Mouse (Mus musculus) kidney, postnatal 0 days (tissue): ENCODE data around the gene 2900026A02Rik. TPM values are rescaled to one million over a fixed set of nuclear protein-coding genes. Genes with fewer than 3 reads are reported as not detected.

Experiments
- ATAC-seq: fragments of 200-750 bp; cut with Nextera tagmentation; replicated peaks from 2 replicates; pipeline ENCODE4 v1.8.0; 2017; ENCODE audit warnings: low read depth, moderate number of reproducible peaks, moderate TSS enrichment, moderate library complexity; ENCODE audit not compliant: low FRiP score
- DNase-seq: peaks from one replicate; pipeline ENCODE4 v3.0.0-alpha.2; 2016; ENCODE audit warnings: low spot score
- H3K27ac ChIP-seq: fragments of 300-500 bp; sonication (generic); 2 replicates; pipeline ENCODE4 v1.5.1; 2014; ENCODE audit warnings: mild to moderate bottlenecking
- H3K27me3 ChIP-seq: fragments of 300-500 bp; sonication (generic); 2 replicates; pipeline ENCODE4 v1.6.1; 2014; ENCODE audit warnings: low read length, mixed read lengths; ENCODE audit not compliant: insufficient read depth
- H3K36me3 ChIP-seq: fragments of 300-500 bp; sonication (generic); 2 replicates; pipeline ENCODE4 v1.6.1; 2014; ENCODE audit warnings: low read length, mixed read lengths; ENCODE audit not compliant: insufficient read depth
- H3K4me1 ChIP-seq: fragments of 300-500 bp; sonication (generic); replicated peaks from 2 replicates; pipeline ENCODE4 v1.6.1; 2014; ENCODE audit warnings: antibody characterized with exemption, low read length, mixed read lengths; ENCODE audit not compliant: insufficient read depth
- H3K4me2 ChIP-seq: fragments of 300-500 bp; sonication (generic); 2 replicates; pipeline ENCODE4 v1.6.1; 2014; ENCODE audit warnings: mild to moderate bottlenecking, low read length, moderate library complexity, mixed read lengths
- H3K4me3 ChIP-seq: fragments of 300-500 bp; sonication (generic); replicated peaks from 2 replicates; pipeline ENCODE4 v1.5.1; 2014; ENCODE audit warnings: low read depth, low read length
- H3K9ac ChIP-seq: fragments of 300-500 bp; sonication (generic); 2 replicates; pipeline ENCODE4 v1.6.1; 2014; ENCODE audit warnings: low read depth, low read length
- H3K9me3 ChIP-seq: fragments of 300-500 bp; sonication (generic); replicated peaks from 2 replicates; pipeline ENCODE4 v1.6.1; 2016; ENCODE audit warnings: low read length, inconsistent platforms, mixed read lengths
- CTCF ChIP-seq: IDR thresholded peaks from 2 replicates; pipeline ENCODE4 v1.5.1; 2016; ENCODE audit warnings: antibody characterized with exemption, low read depth, mild to moderate bottlenecking, moderate library complexity
- WGBS: fragments of 180-500 bp; shearing (Covaris S2); extraction: QIAGEN DNeasy Blood & Tissue Kit; methylation state at CpG from one replicate; pipeline ENCODE4 v1.1.7; 2014; 5-methylcytosine and 5-hydroxymethylcytosine counted together
- polyA plus RNA-seq: library from polyadenylated mRNA; unstranded; fragments of >200 nt; fragmentation: Nextera tagmentation; extraction: Ambion mirVana; gene quantifications from 2 replicates; pipeline ENCODE4 v1.2.1, GENCODE M21; 2015

The 2900026A02Rik gene
- polyA plus RNA-seq, 1 experiment from 2014 or later, result 4.8 TPM

GRCm38 (mm10) chr5:113090077-113090690, 130.9 kb downstream of the 2900026A02Rik start:
- no peak overlapping the region for H3K27ac ChIP-seq
- H3K4me3 ChIP-seq, result no peak overlapping the region
- WGBS, result 74% methylated on average over 24 of the region's 24 CpGs
- DNase-seq (no peak), ATAC-seq (no peak)
- no peak overlapping the region for H3K4me2 ChIP-seq
- H3K27me3 ChIP-seq, result no peaks in the 10 kb centered on the region
- peaks cover 11% of the 10 kb centered on the region for H3K36me3 ChIP-seq
- no peaks in the 10 kb centered on the region for H3K9me3 ChIP-seq
- TF ChIP-seq CTCF, result no peak
- H3K4me1 ChIP-seq, result 0 out of 2 replicates have a peak, but pooled peaks cover 5% of the 10 kb centered on the region
- no peak overlapping the region for H3K9ac ChIP-seq

GRCm38 (mm10) chr5:113087465-113087864, 133.6 kb downstream of the 2900026A02Rik start:
- Histone ChIP-seq H3K4me3 (no peak overlapping the region), H3K9ac (no peak overlapping the region), H3K27me3 (no peaks in the 10 kb centered on the region), H3K9me3 (0 out of 2 replicates have a peak, but pooled peaks cover 3% of the 10 kb centered on the region), H3K27ac (no peak overlapping the region), H3K4me2 (no peak overlapping the region), H3K4me1 (0 out of 2 replicates have a peak, but pooled peaks cover 5% of the 10 kb centered on the region), H3K36me3 (0 out of 2 replicates have a peak, but pooled peaks cover 3% of the 10 kb centered on the region)
- DNase-seq, result no peak
- 82% methylated on average over 2 of the region's 2 CpGs for whole genome bisulfite sequencing
- no peak for ATAC-seq
- TF ChIP-seq CTCF, result no peak

- no peaks in the 10 kb centered on the region for H3K27me3 ChIP-seq
- 0 out of 2 replicates have a peak, but pooled peaks cover 3% of the 10 kb centered on the region for H3K9me3 ChIP-seq
- 0 out of 2 replicates have a peak, but pooled peaks cover 3% of the 10 kb centered on the region for H3K36me3 ChIP-seq
- H3K9ac ChIP-seq, result no peak overlapping the region
- no peak overlapping the region for H3K4me2 ChIP-seq
- H3K4me3 ChIP-seq, result no peak overlapping the region
- DNase-seq (no peak), ATAC-seq (no peak)
- TF ChIP-seq CTCF, result no peak
- H3K27ac ChIP-seq, result no peak overlapping the region
- WGBS, result 42% methylated on average over 4 of the region's 4 CpGs
- 0 out of 2 replicates have a peak, but pooled peaks cover 5% of the 10 kb centered on the region for H3K4me1 ChIP-seq
These were observed 134.0 kb downstream of the 2900026A02Rik start for GRCm38 (mm10) chr5:113086990-113087389.

GRCm38 (mm10) chr5:113086439-113086838, 134.6 kb downstream of the 2900026A02Rik start:
- 68% methylated on average over 12 of the region's 12 CpGs for WGBS
- H3K4me3 ChIP-seq, result no peak overlapping the region
- no peak for DNase-seq
- no peak for TF ChIP-seq CTCF
- H3K27me3 ChIP-seq, result no peaks in the 10 kb centered on the region
- H3K9me3 ChIP-seq, result 0 out of 2 replicates have a peak, but pooled peaks cover 3% of the 10 kb centered on the region
- H3K27ac ChIP-seq, result no peak overlapping the region
- no peak for ATAC-seq
- H3K36me3 ChIP-seq, result 0 out of 2 replicates have a peak, but pooled peaks cover 3% of the 10 kb centered on the region
- 0 out of 2 replicates have a peak, but pooled peaks cover 5% of the 10 kb centered on the region for H3K4me1 ChIP-seq
- H3K9ac ChIP-seq, result no peak overlapping the region
- H3K4me2 ChIP-seq, result no peak overlapping the region

- Histone ChIP-seq H3K27ac (no peak overlapping the region), H3K4me2 (no peak overlapping the region), H3K36me3 (0 out of 2 replicates have a peak, but pooled peaks cover 3% of the 10 kb centered on the region), H3K9me3 (0 out of 2 replicates have a peak, but pooled peaks cover 3% of the 10 kb centered on the region), H3K4me1 (0 out of 2 replicates have a peak, but pooled peaks cover 5% of the 10 kb centered on the region), H3K9ac (no peak overlapping the region), H3K4me3 (no peak overlapping the region), H3K27me3 (no peaks in the 10 kb centered on the region)
- ATAC-seq, result no peak
- TF ChIP-seq CTCF, result no peak
- WGBS, result 59% methylated on average over 2 of the region's 2 CpGs
- no peak for DNase-seq
These were observed 135.1 kb downstream of the 2900026A02Rik start for GRCm38 (mm10) chr5:113085931-113086330.

- no peak overlapping the region for H3K27ac ChIP-seq
- 0 out of 2 replicates have a peak, but pooled peaks cover 3% of the 10 kb centered on the region for H3K9me3 ChIP-seq
- no peak overlapping the region for H3K4me2 ChIP-seq
- no peak overlapping the region for H3K4me3 ChIP-seq
- WGBS, result 82% methylated on average over 2 of the region's 2 CpGs
- no peaks in the 10 kb centered on the region for H3K27me3 ChIP-seq
- TF ChIP-seq CTCF, result no peak
- DNase-seq (no peak), ATAC-seq (no peak)
- no peaks in the 10 kb centered on the region for H3K36me3 ChIP-seq
- no peak overlapping the region for H3K9ac ChIP-seq
- H3K4me1 ChIP-seq, result no peaks in the 10 kb centered on the region
These were observed 136.7 kb downstream of the 2900026A02Rik start for GRCm38 (mm10) chr5:113084309-113084708.
